Mouse (Mus musculus) thymus, adult 2 months (tissue): ENCODE measurements around the gene Gpc5.

Experiments
- CTCF ChIP-seq: fragments of 200-500 bp; IDR thresholded peaks from 2 replicates; pipeline ENCODE4 v1.5.1; 2012; ENCODE audit warnings: mild to moderate bottlenecking, control low read depth, low read length, moderate library complexity, borderline replicate concordance; ENCODE audit not compliant: control insufficient read depth, poor library complexity, insufficient read depth; ENCODE audit errors: extremely low read depth
- POLR2A ChIP-seq: fragments of 200-500 bp; IDR thresholded peaks from 2 replicates; pipeline ENCODE4 v1.6.1; 2012; ENCODE audit warnings: mild to moderate bottlenecking, low read length, control low read depth, moderate library complexity; ENCODE audit not compliant: control insufficient read depth, poor library complexity, insufficient read depth; ENCODE audit errors: extremely low read depth

GRCm38 (mm10) chr14:115236387-115236786 lies 144.4 kb downstream of the Gpc5 start:
- TF ChIP-seq CTCF (no peak), POLR2A (no peak)
